Mouse (Mus musculus) small intestine, adult 2 months (tissue): ENCODE data around the gene Ckap4.

Experiments
- CTCF ChIP-seq: fragments of 200-500 bp; IDR thresholded peaks from 2 replicates; pipeline ENCODE4 v1.5.1; 2012; ENCODE audit warnings: low read depth, mild to moderate bottlenecking, control low read depth, inconsistent platforms, low read length, moderate library complexity, mixed read lengths; ENCODE audit not compliant: insufficient replicate concordance, insufficient read length; ENCODE audit errors: extremely low read depth
- POLR2A ChIP-seq: fragments of 200-500 bp; IDR thresholded peaks from 2 replicates; pipeline ENCODE4 v1.6.1; 2012; ENCODE audit warnings: low read depth, mild to moderate bottlenecking, control low read depth, inconsistent platforms, low read length, moderate library complexity

DNA sequence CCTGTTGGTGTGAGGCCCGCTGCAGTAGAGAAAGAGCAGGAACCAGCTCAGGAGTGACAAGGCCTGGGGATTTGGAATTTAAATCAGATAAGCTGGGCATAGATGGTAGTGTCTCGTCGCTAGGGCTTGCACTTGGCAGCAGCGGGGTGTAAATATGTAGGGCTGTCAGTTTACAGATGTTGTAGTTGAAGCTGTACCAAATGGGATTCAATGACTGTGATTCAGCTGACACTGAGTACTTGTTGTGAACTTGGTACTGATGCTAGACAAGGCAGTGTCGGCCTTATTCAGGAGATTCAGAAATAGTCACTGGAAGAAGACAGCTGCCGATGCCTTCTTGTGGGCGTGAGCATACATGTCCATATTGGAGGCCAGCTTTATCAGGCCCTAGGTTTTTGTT is 48.4 kb upstream of the Ckap4 start:
- no peak for TF ChIP-seq CTCF
- no peak for TF ChIP-seq POLR2A
